Mouse (Mus musculus): ENCODE measurements around the gene Marveld3.

Gene Marveld3

DNA sequence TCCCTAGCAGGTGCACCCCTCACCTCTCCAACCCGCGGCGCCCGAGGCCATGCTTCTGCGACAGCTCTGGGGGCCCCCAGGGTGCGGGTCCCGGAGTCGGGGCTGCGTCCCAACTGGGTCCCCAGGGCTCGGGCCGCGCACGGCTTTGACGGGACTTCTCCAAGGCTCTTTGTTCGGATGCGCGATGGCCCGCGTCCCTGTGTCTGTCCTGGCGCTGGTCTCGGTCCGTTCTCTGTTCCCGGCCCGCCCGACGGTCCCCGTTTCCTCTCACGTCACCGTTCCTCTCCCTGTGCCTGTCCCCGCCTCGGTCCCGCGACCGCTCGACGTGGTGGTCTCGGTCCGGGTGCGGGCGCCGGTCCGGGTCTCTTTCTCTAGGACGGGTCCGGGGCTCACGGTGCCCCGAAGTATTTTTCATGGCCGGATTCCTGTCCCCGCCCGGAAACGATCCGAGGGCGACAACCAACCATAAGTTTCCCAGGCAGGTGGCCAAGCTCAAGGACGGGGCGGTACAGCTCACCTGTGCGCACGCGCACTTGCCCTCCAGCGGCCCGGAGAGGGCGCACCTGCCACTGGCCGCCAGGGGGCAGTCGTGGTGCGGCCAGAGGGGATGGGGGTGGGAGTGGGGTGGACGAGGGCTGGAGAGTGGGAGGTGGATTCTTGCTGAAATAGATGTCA lies at the start of gene Marveld3:
Gene Marveld3 (minus strand): TSS at position 511 of the 675 bp plus-strand sequence.
- DNase-seq (ENCODE audit: low read depth): peak; percentile 43

DNA sequence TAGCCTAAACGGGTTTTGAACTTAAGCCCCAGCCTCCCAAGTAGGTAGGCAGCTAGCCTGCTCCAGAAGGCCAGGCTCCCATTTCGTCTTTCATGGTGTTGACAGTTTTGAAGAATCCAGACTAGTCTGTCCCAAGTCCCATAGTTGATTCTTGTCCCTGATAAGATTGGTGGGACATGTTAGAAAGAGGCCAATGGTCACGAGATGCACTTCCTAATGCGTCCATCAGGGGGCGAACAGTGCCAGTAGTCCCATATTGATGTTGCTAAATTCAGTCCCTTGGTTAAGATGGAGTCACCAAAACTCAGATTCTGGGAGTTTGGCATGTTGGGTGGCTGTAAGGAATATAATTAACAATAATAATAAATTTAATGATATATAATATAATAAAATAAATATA lies 48.9 kb upstream of the Marveld3 start:
- peak; percentile 33 for DNase-seq (ENCODE audit: low read depth)

- DNase-seq (ENCODE audit: low read depth): no peak
Observed at GRCm38 (mm10) chr8:110008995-110009446, 47.0 kb upstream of the Marveld3 start.

GRCm38 (mm10) chr8:110008228-110008994 lies 46.4 kb upstream of the Marveld3 start:
- no peak for DNase-seq (ENCODE audit: low read depth)

GRCm38 (mm10) chr8:110006312-110007023 lies 44.5 kb upstream of the Marveld3 start:
- no peak for DNase-seq (ENCODE audit: low read depth)

- DNase-seq (ENCODE audit: low read depth): no peak
Observed at GRCm38 (mm10) chr8:110004300-110004699, 42.3 kb upstream of the Marveld3 start.

DNA sequence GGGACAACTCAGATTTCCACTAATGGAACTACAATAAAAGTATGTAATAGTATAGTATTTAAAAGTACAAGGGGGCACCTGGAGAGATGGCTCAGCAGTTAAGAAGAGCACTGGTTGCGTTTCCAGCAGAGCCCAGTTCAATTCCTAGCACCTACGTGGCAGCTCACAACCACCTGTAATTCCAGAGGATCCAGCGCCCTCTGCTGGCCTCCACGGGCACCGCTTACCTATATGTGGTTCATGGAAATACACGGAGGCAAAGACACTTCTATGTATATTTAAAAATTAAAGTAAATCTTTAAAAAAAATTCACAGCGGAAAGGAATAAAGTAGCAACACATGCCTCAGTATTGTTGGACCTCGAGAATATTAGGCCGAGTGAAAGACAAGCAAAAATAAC lies 41.0 kb upstream of the Marveld3 start:
- DNase-seq (ENCODE audit: low read depth): peak; percentile 11

GRCm38 (mm10) chr8:109999974-110000373 lies 38.0 kb upstream of the Marveld3 start:
- no peak for DNase-seq (ENCODE audit: low read depth)

DNA sequence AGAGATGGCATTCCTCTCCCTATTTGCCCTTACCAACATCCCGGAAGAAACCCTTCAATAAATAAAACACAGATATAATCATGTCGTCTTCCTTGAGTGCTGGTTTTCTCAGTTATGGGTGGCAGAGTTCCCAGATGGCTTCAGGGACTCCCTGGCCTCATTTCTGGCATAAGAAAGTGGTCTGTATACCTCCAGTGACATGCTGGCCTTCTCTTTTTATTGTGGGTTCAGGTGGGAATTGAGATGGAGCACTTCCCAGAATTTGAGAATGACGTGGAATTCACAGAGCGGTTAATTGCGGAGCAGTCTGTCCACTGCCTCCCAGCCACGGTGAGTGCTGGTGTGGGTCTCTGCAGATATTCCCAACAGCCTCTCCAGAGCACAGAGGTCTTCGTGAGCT lies 36.1 kb upstream of the Marveld3 start:
- DNase-seq (ENCODE audit: low read depth): no peak

- no peak for DNase-seq (ENCODE audit: low read depth)
Observed at GRCm38 (mm10) chr8:109997381-109997780, 35.4 kb upstream of the Marveld3 start.

DNA sequence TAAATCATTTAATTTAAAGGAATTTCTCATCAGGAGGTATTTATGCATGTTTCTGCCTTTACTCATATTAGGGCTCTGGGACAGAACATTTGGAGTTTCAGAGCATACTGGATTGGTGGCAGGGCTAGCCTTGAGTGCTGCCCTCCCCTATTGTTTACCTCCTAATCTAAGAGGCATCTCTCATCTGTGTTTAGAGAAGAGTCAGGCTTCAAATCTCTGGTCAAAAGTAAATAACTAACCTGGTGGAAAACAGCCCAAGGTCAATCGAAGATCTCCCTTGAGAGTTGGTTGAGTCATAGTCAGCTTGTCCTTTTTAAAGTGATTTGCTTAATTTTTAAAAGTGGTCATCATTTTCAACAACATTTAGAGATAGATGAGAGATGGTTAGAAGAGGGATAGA lies 30.9 kb upstream of the Marveld3 start:
- DNase-seq (ENCODE audit: low read depth): no peak

DNA sequence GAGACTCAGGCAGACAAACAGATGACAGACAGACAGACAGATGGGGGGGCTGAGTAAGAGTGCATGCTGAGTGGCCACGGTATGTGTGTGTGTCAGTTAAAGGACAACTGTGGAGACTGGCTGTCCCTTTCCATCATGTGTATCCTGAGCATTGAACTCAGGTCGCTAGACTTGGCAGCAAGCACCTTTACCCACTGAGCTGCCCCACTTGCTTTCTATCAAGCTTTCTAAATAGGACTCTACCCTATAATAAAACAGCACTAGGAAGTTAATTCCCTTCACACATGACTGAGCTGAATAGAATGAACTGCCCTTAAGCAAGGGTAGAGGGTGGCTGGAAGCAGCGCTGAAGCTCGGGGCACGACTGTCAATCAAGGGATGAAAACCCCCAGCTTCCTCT lies 30.2 kb upstream of the Marveld3 start:
- DNase-seq (ENCODE audit: low read depth): no peak

- DNase-seq (ENCODE audit: low read depth): no peak
Observed at GRCm38 (mm10) chr8:109990224-109990623, 28.2 kb upstream of the Marveld3 start, which contains the start of gene Tat. Gene Tat, plus strand, starts transcription at chr8:109990437.

DNA sequence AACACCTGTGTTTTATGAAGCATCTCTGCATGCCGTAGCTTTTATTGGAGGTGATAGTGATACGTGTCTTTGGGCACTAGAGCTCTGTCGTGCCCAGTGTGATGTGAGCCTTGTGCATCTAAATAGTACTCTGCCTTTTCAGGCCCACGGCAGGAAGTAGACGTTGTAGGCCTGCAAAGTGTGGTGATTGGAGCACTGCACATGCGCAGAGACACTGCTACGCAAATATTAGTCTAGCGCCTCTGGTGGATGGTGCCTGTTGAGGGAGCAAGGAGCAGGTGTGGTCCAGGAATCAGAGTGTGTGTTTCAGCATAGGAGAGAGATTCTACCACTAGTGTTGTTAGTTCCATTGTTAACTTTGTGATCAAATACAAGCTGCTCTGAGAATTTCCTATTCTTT lies 27.1 kb upstream of the Marveld3 start:
- no peak for DNase-seq (ENCODE audit: low read depth)

- DNase-seq (ENCODE audit: low read depth): no peak
Observed at GRCm38 (mm10) chr8:109987776-109988175, 25.8 kb upstream of the Marveld3 start.

- no peak for DNase-seq (ENCODE audit: low read depth)
Observed at GRCm38 (mm10) chr8:109986384-109986783, 24.4 kb upstream of the Marveld3 start.

DNA sequence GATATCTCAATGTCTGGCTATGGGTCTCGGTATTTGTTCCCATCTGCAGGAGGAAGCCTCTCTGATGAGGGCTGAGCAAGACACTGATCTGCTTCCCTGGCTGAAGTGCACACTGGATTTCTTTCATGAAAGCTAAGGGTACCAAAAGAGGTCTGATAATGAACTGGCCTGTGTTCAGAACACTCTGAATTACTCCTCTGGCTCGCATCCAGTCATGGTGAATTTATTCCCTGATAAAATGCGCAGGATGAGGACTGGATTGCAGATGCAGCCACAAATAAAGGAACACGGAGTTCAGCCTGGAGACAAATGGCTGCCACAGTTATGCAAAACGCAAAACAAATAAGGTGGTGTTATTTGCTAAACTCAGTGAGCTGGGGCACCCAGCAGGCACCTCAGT lies 21.9 kb upstream of the Marveld3 start:
- DNase-seq (ENCODE audit: low read depth): no peak

- no peak for DNase-seq (ENCODE audit: low read depth)
Observed at GRCm38 (mm10) chr8:109982386-109983105, 20.5 kb upstream of the Marveld3 start.

- no peak for DNase-seq (ENCODE audit: low read depth)
Observed at GRCm38 (mm10) chr8:109979339-109979738, 17.3 kb upstream of the Marveld3 start.

- no peak for DNase-seq (ENCODE audit: low read depth)
Observed at GRCm38 (mm10) chr8:109972901-109973300, 10.9 kb upstream of the Marveld3 start.

GRCm38 (mm10) chr8:109970323-109970722 lies 8.3 kb upstream of the Marveld3 start:
- peak; percentile 42 for DNase-seq (ENCODE audit: low read depth)

- no peak for DNase-seq (ENCODE audit: low read depth)
Observed at GRCm38 (mm10) chr8:109968837-109969236, 6.8 kb upstream of the Marveld3 start.

Measured in naive thymus-derived CD4-positive, alpha-beta T cell, adult 2 months (primary cell).